Mouse (Mus musculus) neural tube, embryonic 11.5 days (tissue): Measurements from ENCODE around the gene Atp5h. TPM values are rescaled to one million over a fixed set of nuclear protein-coding genes. Genes with fewer than 3 reads are reported as not detected.
A peak's percentile ranks its signal among the peaks of the same experiment; 100 is the strongest.

Experiments used
- ATAC-seq: fragments of 200-750 bp; cut with Nextera tagmentation; 2 replicates; pipeline ENCODE4 v1.8.0; 2017; ENCODE audit warnings: moderate number of reproducible peaks, mild to moderate bottlenecking, moderate TSS enrichment, moderate library complexity; ENCODE audit not compliant: insufficient read depth, low FRiP score, low TSS enrichment
- DNase-seq: peaks from one replicate; pipeline ENCODE4 v3.0.0-alpha.2; 2015; ENCODE audit warnings: low spot score
- H3K27ac ChIP-seq: fragments of 300-500 bp; sonication (generic); 2 replicates; pipeline ENCODE4 v1.5.1; 2014; ENCODE audit warnings: low read depth, mild to moderate bottlenecking, low read length
- H3K27me3 ChIP-seq: fragments of 300-500 bp; sonication (generic); 2 replicates; pipeline ENCODE4 v1.6.1; 2014; ENCODE audit warnings: mild to moderate bottlenecking, low read length, mixed read lengths; ENCODE audit not compliant: control insufficient read depth, insufficient read depth
- H3K36me3 ChIP-seq: fragments of 300-500 bp; sonication (generic); 2 replicates; pipeline ENCODE4 v1.6.1; 2014; ENCODE audit warnings: mild to moderate bottlenecking, low read length, moderate library complexity, mixed read lengths; ENCODE audit not compliant: control insufficient read depth, insufficient read depth
- H3K4me1 ChIP-seq: fragments of 300-500 bp; sonication (generic); 2 replicates; pipeline ENCODE4 v1.6.1; 2014; ENCODE audit warnings: low read length, mixed read lengths; ENCODE audit not compliant: control insufficient read depth, insufficient read depth
- H3K4me2 ChIP-seq: fragments of 300-500 bp; sonication (generic); 2 replicates; pipeline ENCODE4 v1.6.1; 2014; ENCODE audit warnings: low read depth, mild to moderate bottlenecking, moderate library complexity
- H3K4me3 ChIP-seq: fragments of 300-500 bp; sonication (generic); 2 replicates; pipeline ENCODE4 v1.5.1; 2014; ENCODE audit warnings: low read depth, low read length
- H3K9ac ChIP-seq: fragments of 300-500 bp; sonication (generic); 2 replicates; pipeline ENCODE4 v1.6.1; 2014; ENCODE audit warnings: mild to moderate bottlenecking, low read length
- H3K9me3 ChIP-seq: fragments of 300-500 bp; sonication (generic); 2 replicates; pipeline ENCODE4 v1.6.1; 2016; ENCODE audit warnings: low read length; ENCODE audit not compliant: control insufficient read depth
- WGBS: fragments of 180-500 bp; shearing (Covaris S2); extraction: QIAGEN DNeasy Blood & Tissue Kit; methylation state at CpG from one replicate; pipeline ENCODE4 v1.1.7; 2014; 5-methylcytosine and 5-hydroxymethylcytosine counted together
- polyA plus RNA-seq: library from polyadenylated mRNA; unstranded; fragments of >200 nt; fragmentation: Nextera tagmentation; extraction: Ambion mirVana; gene quantifications from 2 replicates; pipeline ENCODE4 v1.2.1, GENCODE M21; 2014

Atp5h gene
- polyA plus RNA-seq, 1 experiment from 2014 or later: 868 TPM

- H3K4me1 ChIP-seq: peaks cover 14% of the 10 kb centered on the region
- H3K4me2 ChIP-seq: peak overlapping the region; percentile 87
- peak overlapping the region; percentile 95 for H3K9ac ChIP-seq
- peak; percentile 71 for ATAC-seq
- peak; percentile 49 for DNase-seq
- 3% methylated on average over 43 of the region's 45 CpGs for WGBS
- peaks cover 5% of the 10 kb centered on the region; the same call in 1 of the 2 replicates for H3K36me3 ChIP-seq
- H3K27me3 ChIP-seq: no peaks in the 10 kb centered on the region
- no peaks in the 10 kb centered on the region for H3K9me3 ChIP-seq
- H3K27ac ChIP-seq: peak overlapping the region; percentile 75
- peak overlapping the region; percentile 96 for H3K4me3 ChIP-seq
These were observed 801 bp upstream of the Atp5h start for GRCm38 (mm10) chr11:115420336-115421190.

- Histone ChIP-seq H3K27me3 (no peaks in the 10 kb centered on the region), H3K9ac (no peak overlapping the region), H3K4me3 (no peak overlapping the region), H3K4me1 (peaks cover 8% of the 10 kb centered on the region; the same call in 1 of the 2 replicates), H3K9me3 (no peaks in the 10 kb centered on the region), H3K27ac (peak overlapping the region; percentile 82), H3K4me2 (no peak overlapping the region), H3K36me3 (peaks cover 5% of the 10 kb centered on the region; the same call in 1 of the 2 replicates)
- peak; percentile 48 for DNase-seq
- WGBS: 49% methylated on average over 7 of the region's 7 CpGs
- 0 out of 2 replicates have a peak, but pooled peaks have one; percentile 1 for ATAC-seq
These were observed 10.2 kb downstream of the Atp5h start for GRCm38 (mm10) chr11:115409556-115409955.

GRCm38 (mm10) chr11:115408266-115408920 is 11.4 kb downstream of the Atp5h start:
- H3K9me3 ChIP-seq: no peaks in the 10 kb centered on the region
- no peak overlapping the region for H3K4me2 ChIP-seq
- H3K4me1 ChIP-seq: peaks cover 8% of the 10 kb centered on the region; the same call in 1 of the 2 replicates
- H3K9ac ChIP-seq: peak overlapping the region; percentile 22; the same call in 1 of the 2 replicates
- peaks cover 5% of the 10 kb centered on the region; the same call in 1 of the 2 replicates for H3K36me3 ChIP-seq
- no peak for DNase-seq
- no peak overlapping the region for H3K4me3 ChIP-seq
- no peaks in the 10 kb centered on the region for H3K27me3 ChIP-seq
- WGBS: 82% methylated on average over 6 of the region's 6 CpGs
- H3K27ac ChIP-seq: peak overlapping the region; percentile 82
- ATAC-seq: no peak

- no peak for DNase-seq
- H3K9me3 ChIP-seq: no peaks in the 10 kb centered on the region
- WGBS: 94% methylated on average over 17 of the region's 17 CpGs
- H3K27me3 ChIP-seq: no peaks in the 10 kb centered on the region
- no peak overlapping the region for H3K4me2 ChIP-seq
- no peak for ATAC-seq
- H3K27ac ChIP-seq: no peak overlapping the region
- H3K4me3 ChIP-seq: no peak overlapping the region
- peaks cover 5% of the 10 kb centered on the region; the same call in 1 of the 2 replicates for H3K36me3 ChIP-seq
- peaks cover 7% of the 10 kb centered on the region; the same call in 1 of the 2 replicates for H3K4me1 ChIP-seq
- no peak overlapping the region for H3K9ac ChIP-seq
These were observed 12.8 kb downstream of the Atp5h start for GRCm38 (mm10) chr11:115406858-115407401.

- Histone ChIP-seq H3K4me2 (no peak overlapping the region), H3K9ac (no peak overlapping the region), H3K27ac (no peak overlapping the region), H3K27me3 (no peaks in the 10 kb centered on the region), H3K9me3 (no peaks in the 10 kb centered on the region), H3K36me3 (peaks cover 5% of the 10 kb centered on the region; the same call in 1 of the 2 replicates), H3K4me1 (peaks cover 4% of the 10 kb centered on the region; the same call in 1 of the 2 replicates), H3K4me3 (no peak overlapping the region)
- WGBS: 92% methylated on average over 6 of the region's 6 CpGs
- no peak for ATAC-seq
- DNase-seq: no peak
These were observed 14.0 kb downstream of the Atp5h start for GRCm38 (mm10) chr11:115405723-115406122.

- ATAC-seq: peak; percentile 85
- Histone ChIP-seq H3K4me2 (peak within 1 kb of the TSS; percentile 68), H3K36me3 (peaks cover 5% of the 10 kb centered on the region; the same call in 1 of the 2 replicates), H3K27me3 (no peaks in the 10 kb centered on the region), H3K4me3 (peak within 1 kb of the TSS; percentile 81), H3K9ac (peak within 1 kb of the TSS; percentile 88), H3K27ac (peak within 1 kb of the TSS; percentile 58), H3K4me1 (0 out of 2 replicates have a peak, but pooled peaks cover 2% of the 10 kb centered on the region), H3K9me3 (no peaks in the 10 kb centered on the region)
- DNase-seq: peak; percentile 88
- WGBS: 3% methylated on average over 50 of the region's 50 CpGs
These were observed 16.2 kb downstream of the Atp5h start, which contains the start of gene Mrpl58 for GRCm38 (mm10) chr11:115403338-115404124. Gene Mrpl58, plus strand, starts transcription at chr11:115403752.

GRCm38 (mm10) chr11:115400630-115401391 is 19.0 kb downstream of the Atp5h start:
- no peak overlapping the region for H3K27ac ChIP-seq

More at GRCm38 (mm10) chr11:115400630-115401391, 19.0 kb downstream of the Atp5h start:
- Histone ChIP-seq H3K27me3 (no peaks in the 10 kb centered on the region), H3K4me1 (0 out of 2 replicates have a peak, but pooled peaks cover 2% of the 10 kb centered on the region), H3K4me2 (no peak overlapping the region), H3K36me3 (0 out of 2 replicates have a peak, but pooled peaks cover 2% of the 10 kb centered on the region), H3K4me3 (no peak overlapping the region), H3K9me3 (no peaks in the 10 kb centered on the region), H3K9ac (no peak overlapping the region)
- 52% methylated on average over 11 of the region's 11 CpGs for WGBS
- no peak for DNase-seq
- ATAC-seq: no peak
